Mouse (Mus musculus) megakaryocyte-erythroid progenitor cell, adult 5-6 weeks (primary cell): ENCODE results near the gene Klk9. TPM values are rescaled to one million over a fixed set of nuclear protein-coding genes. Genes with fewer than 3 reads are reported as not detected.

Experiments used
- ATAC-seq: replicated peaks from 2 replicates; pipeline ENCODE4 v1.8.0; 2016; ENCODE audit warnings: mild to moderate bottlenecking, inconsistent platforms; ENCODE audit not compliant: severe bottlenecking, poor library complexity, low FRiP score, low TSS enrichment
- total RNA-seq, 2 experiments: library from RNA; stranded (forward) in 1 of 2; stranded (reverse) in 1 of 2; fragments of 200-1000, 215-1000 nt in 1 of 2; fragments of >200 nt in 1 of 2; fragmentation: Nextera tagmentation in 1 of 2; gene quantifications; 2 replicates each; pipeline ENCODE4 v1.2.3; 2014 to 2017

Gene Klk9
- total RNA-seq, 2 experiments from 2014 or later: not detected

GRCm38 (mm10) chr7:43785286-43785685 is 6.4 kb upstream of the Klk9 start:
- no peak for ATAC-seq

DNA sequence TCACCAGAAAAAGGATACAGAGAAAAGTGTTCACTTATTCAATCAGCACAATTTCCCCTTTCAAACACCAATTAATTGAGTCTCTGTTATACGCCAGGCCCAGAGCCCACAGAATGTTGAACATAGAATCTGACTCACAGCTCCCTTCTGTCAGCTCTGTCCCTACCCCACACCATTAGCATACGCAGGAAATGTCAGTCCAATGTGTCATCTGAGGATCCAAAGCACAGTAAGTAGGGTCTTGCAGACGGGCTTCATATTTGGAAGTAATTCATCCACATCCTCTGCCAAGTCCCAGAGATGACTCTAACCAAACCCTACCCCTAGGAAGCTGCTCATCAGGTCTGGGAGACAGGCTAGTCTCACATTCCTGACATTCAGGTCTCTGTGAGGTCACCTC is 3.6 kb upstream of the Klk9 start:
- no peak for ATAC-seq

DNA sequence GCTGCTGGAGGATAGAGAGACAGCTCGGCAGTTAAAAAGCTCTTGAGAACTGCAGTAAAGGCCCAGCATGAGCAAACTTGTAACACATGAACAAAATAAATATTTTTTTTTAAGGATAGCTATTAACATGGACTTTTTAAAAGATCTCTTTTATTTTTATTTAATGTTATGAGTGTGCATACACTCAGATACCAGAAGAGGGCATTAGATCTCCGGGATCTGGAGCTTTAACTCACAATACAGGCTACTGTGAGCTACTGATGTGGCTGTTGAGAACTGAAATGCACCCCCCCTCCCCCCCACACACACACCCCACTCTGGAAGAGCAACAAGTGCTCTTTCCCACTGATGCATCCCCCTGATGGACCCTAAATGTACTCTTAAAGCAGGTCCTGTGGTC is 2.4 kb upstream of the Klk9 start:
- ATAC-seq: no peak

GRCm38 (mm10) chr7:43796355-43796754 is 4.7 kb downstream of the Klk9 start:
- no peak for ATAC-seq

DNA sequence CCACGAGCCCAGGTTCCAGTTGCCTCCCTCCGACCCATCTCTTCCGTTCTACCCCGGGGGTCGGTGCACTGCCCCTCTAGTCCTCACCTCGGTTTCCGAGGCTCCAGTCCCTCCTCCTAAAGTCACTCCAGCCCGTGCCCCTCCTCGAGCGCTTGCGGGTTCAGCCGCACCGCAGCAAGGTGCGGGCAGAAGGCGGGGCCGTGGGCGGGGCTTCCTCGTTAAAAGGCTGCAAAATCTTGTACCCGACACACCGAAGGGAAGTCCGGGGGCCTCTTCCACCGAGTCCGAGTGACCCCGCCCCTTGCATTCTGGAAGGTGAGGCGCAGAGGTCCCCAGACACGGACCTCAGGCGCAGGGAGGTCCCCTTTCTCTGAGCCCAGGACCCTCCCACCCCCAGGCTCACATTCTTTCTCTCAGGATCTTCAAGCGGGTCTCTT is 5.7 kb downstream of the Klk9 start, which contains the start of gene Klk8:
TSS of gene Klk8 (plus strand) at position 245 of the 437 bp plus-strand sequence.
- ATAC-seq: no peak

DNA sequence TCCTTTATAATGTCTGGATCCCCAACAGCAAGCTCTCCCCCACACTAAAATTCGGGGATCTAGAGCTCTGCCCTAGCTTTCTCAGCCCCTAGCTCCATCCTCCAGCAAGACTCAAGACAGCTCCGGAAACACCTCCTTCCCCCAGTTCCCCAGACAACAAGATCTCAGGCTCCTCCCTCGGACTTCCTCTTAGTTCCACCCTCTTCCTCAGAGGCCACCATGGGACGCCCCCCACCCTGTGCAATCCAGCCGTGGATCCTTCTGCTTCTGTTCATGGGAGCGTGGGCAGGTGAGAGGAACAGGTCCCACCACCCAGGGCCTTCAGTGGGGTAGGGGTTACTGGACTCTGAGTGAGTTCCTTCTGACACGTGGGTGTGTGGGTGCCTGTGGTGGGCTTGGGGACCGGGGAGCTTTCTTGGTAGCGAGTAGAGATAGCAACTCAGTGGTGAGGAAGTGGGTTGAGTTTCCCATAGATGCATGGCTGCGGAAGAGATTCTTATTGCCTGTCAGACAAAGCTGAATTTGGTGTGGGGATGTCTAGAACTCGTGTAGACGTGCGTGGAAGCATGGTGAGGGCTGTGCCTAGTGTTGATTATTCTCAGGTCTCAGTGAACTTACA is 6.3 kb downstream of the Klk9 start:
- no peak for ATAC-seq

GRCm38 (mm10) chr7:43799876-43800275 is 8.2 kb downstream of the Klk9 start:
- ATAC-seq: no peak

DNA sequence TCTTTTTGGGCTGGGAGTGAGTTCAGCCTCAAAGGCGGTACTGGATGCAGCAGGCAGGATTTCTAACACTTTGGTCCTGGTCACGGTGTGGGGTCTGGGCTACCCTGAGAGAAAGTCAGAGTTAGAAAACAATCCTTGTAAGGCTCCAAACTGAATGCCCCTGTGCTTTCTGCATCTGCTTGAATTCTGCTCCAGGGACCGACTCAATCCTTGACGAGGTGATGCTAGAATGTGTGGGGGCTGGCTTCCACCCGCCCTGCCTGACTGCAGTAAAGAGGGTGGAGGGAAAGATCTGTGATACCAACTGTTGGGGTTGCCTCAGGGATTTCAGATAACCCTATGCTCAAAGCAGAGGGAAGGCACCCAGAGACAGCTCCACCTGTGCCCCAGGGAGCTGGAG is 19.3 kb downstream of the Klk9 start, which contains the start of gene Klk7:
TSS of gene Klk7 (plus strand) at position 301 of the 400 bp plus-strand sequence.
- no peak for ATAC-seq

DNA sequence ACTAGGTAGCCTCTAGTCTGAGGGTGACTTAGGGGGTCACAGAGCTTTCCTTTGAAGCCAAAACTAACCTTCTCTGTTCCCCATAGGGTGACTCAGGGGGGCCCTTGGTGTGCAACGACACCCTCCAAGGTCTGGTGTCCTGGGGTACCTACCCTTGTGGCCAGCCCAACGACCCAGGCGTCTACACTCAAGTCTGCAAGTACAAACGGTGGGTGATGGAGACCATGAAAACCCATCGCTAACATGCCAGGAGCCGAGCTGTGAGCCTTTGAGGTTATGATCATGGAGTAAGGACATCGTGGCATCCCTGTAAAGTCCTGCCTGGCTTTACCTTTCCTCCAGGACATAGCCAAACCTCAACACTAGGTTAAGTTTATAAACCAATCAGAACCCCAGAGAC is 23.5 kb downstream of the Klk9 start:
- no peak for ATAC-seq

DNA sequence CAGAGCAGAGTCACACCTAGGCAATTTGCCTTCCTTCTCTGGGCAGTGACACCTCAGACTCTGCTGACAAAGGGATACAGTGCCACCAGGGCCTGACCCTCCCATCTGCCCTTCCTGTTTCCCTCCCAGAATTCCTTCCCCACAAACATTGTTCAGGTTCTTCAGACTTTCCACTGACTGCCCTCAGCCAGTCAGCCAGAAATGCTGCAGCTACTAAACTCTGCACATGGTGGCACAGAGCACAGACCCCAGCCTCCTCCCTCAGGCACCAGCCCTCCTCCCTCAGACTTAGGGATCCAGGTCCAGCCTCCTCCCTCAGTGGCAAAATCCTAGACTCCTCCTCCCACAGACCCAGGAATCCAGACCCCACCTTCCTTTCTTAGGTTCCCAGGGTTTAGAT is 25.1 kb downstream of the Klk9 start:
- ATAC-seq: no peak

- ATAC-seq: no peak
Observed at GRCm38 (mm10) chr7:43821581-43821980, 29.9 kb downstream of the Klk9 start.

DNA sequence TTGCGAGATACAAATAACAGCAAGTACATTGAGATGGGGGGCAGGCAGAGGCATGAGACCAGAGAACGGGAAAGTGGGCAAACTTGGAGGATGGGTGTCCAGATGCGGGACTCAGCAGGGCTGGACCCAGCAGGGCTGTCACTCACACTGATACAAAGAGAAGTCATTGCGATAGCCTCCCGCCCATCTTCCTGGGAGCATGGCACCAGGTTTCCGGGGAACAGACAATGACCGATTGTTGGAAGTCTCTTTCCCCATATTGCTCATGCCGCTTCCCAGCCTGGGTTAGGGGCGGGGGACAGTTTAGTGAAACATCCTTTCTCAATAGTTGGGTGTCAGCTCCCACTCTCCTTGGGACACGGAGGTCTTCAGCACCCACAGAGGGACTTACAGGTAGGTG is 32.5 kb downstream of the Klk9 start, which contains the start of gene Klk6:
TSS of gene Klk6 (plus strand) at position 301 of the 400 bp plus-strand sequence.
- no peak for ATAC-seq

DNA sequence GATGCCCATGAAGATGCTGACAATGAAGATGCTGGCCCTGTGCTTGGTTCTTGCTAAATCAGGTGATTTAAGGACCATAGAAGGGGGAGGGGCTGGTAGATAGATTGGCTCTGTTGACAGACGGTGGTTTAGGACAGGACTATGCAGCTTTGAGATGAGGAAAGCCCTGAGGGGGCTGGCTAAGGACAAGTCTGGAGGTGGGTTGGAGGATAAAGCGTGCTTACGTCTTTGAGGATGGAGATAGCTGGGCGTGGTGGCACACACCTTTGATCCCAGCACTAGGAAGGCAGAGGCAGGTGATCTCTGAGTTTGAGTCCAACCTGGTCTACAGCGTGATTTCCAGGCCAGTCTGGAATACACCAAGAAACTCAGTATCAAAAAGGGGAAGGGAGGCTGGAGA is 34.4 kb downstream of the Klk9 start:
- no peak for ATAC-seq

GRCm38 (mm10) chr7:43827706-43828105 is 36.0 kb downstream of the Klk9 start:
- no peak for ATAC-seq

- no peak for ATAC-seq
Observed at GRCm38 (mm10) chr7:43829006-43829405, 37.3 kb downstream of the Klk9 start.

GRCm38 (mm10) chr7:43841701-43842100 is 50.0 kb downstream of the Klk9 start, which contains the start of gene Klk5:
Gene Klk5, plus strand, starts transcription at chr7:43841971.
- no peak for ATAC-seq

GRCm38 (mm10) chr7:43843801-43844200 is 52.1 kb downstream of the Klk9 start:
- no peak for ATAC-seq

Other genes with a start within 250 kb of the Klk9 start
- 1.9 and 3.5 TPM in 2 replicates for gene Cd33, start 247.5 kb upstream of the Klk9 start, total RNA-seq (2014; fragmentation: Nextera tagmentation)
- gene Cd33, start 247.5 kb upstream of the Klk9 start, total RNA-seq (2017): 0.19 and 0.42 TPM in 2 replicates
- 1.0 and 1.2 TPM in 2 replicates for gene Zfp658, start 229.6 kb upstream of the Klk9 start, total RNA-seq (2014; fragmentation: Nextera tagmentation)
- 0.09 and 0.11 TPM in 2 replicates for gene Zfp658, start 229.6 kb upstream of the Klk9 start, total RNA-seq (2017)
- gene Zfp719, start 212.3 kb upstream of the Klk9 start, total RNA-seq (2014; fragmentation: Nextera tagmentation): 5.0 and 5.5 TPM in 2 replicates
- gene Zfp719, start 212.3 kb upstream of the Klk9 start, total RNA-seq (2017): 4.2 and 4.5 TPM in 2 replicates
- not detected in 2 replicates for gene Zfp819, start 184.7 kb upstream of the Klk9 start, total RNA-seq (2014; fragmentation: Nextera tagmentation)
- gene Zfp819, start 184.7 kb upstream of the Klk9 start, total RNA-seq (2017): not detected in 2 replicates
- gene Ceacam18, start 157.2 kb upstream of the Klk9 start, total RNA-seq (2014; fragmentation: Nextera tagmentation): not detected in 2 replicates
- not detected in 2 replicates for gene Ceacam18, start 157.2 kb upstream of the Klk9 start, total RNA-seq (2017)
- 0.84 TPM in 1 of 2 replicates, not detected in the other for gene Siglece, start 131.7 kb upstream of the Klk9 start, total RNA-seq (2014; fragmentation: Nextera tagmentation)
- gene Siglece, start 131.7 kb upstream of the Klk9 start, total RNA-seq (2017): 2.2 TPM in 1 of 2 replicates, not detected in the other
- 8.6 and 13.2 TPM in 2 replicates for gene Ctu1, start 119.9 kb upstream of the Klk9 start, total RNA-seq (2014; fragmentation: Nextera tagmentation)
- 5.3 and 8.8 TPM in 2 replicates for gene Ctu1, start 119.9 kb upstream of the Klk9 start, total RNA-seq (2017)
- gene Klk14, start 101.5 kb upstream of the Klk9 start, total RNA-seq (2014; fragmentation: Nextera tagmentation): not detected in 2 replicates
- gene Klk14, start 101.5 kb upstream of the Klk9 start, total RNA-seq (2017): not detected in 2 replicates
- not detected in 2 replicates for gene Klk13, start 79.3 kb upstream of the Klk9 start, total RNA-seq (2014; fragmentation: Nextera tagmentation)
- gene Klk13, start 79.3 kb upstream of the Klk9 start, total RNA-seq (2017): not detected in 2 replicates
- not detected in 2 replicates for gene Klk12, start 23.0 kb upstream of the Klk9 start, total RNA-seq (2014; fragmentation: Nextera tagmentation)
- not detected in 2 replicates for gene Klk12, start 23.0 kb upstream of the Klk9 start, total RNA-seq (2017)
- gene Klk11, start 17.3 kb upstream of the Klk9 start, total RNA-seq (2014; fragmentation: Nextera tagmentation): not detected in 2 replicates
- not detected in 2 replicates for gene Klk11, start 17.3 kb upstream of the Klk9 start, total RNA-seq (2017)
- not detected in 2 replicates for gene Klk10, start 10.9 kb upstream of the Klk9 start, total RNA-seq (2014; fragmentation: Nextera tagmentation)
- not detected in 2 replicates for gene Klk10, start 10.9 kb upstream of the Klk9 start, total RNA-seq (2017)
- 4.7 and 9.3 TPM in 2 replicates for gene Klk8, start 5.7 kb downstream of the Klk9 start, total RNA-seq (2014; fragmentation: Nextera tagmentation)
- gene Klk8, start 5.7 kb downstream of the Klk9 start, total RNA-seq (2017): 2.4 and 6.9 TPM in 2 replicates
- not detected in 2 replicates for gene Klk7, start 19.4 kb downstream of the Klk9 start, total RNA-seq (2014; fragmentation: Nextera tagmentation)
- gene Klk7, start 19.4 kb downstream of the Klk9 start, total RNA-seq (2017): not detected in 2 replicates
- not detected in 2 replicates for gene Klk6, start 32.6 kb downstream of the Klk9 start, total RNA-seq (2014; fragmentation: Nextera tagmentation)
- not detected in 2 replicates for gene Klk6, start 32.6 kb downstream of the Klk9 start, total RNA-seq (2017)
- gene Klk5, start 50.1 kb downstream of the Klk9 start, total RNA-seq (2014; fragmentation: Nextera tagmentation): not detected in 2 replicates
- gene Klk5, start 50.1 kb downstream of the Klk9 start, total RNA-seq (2017): not detected in 2 replicates
- not detected in 2 replicates for gene Klk4, start 89.3 kb downstream of the Klk9 start, total RNA-seq (2014; fragmentation: Nextera tagmentation)
- not detected in 2 replicates for gene Klk4, start 89.3 kb downstream of the Klk9 start, total RNA-seq (2017)
- not detected in 2 replicates for gene Klk15, start 141.8 kb downstream of the Klk9 start, total RNA-seq (2014; fragmentation: Nextera tagmentation)
- not detected in 2 replicates for gene Klk15, start 141.8 kb downstream of the Klk9 start, total RNA-seq (2017)
- not detected in 2 replicates for gene Klk1b8, start 158.8 kb downstream of the Klk9 start, total RNA-seq (2014; fragmentation: Nextera tagmentation)
- not detected in 2 replicates for gene Klk1b8, start 158.8 kb downstream of the Klk9 start, total RNA-seq (2017)
- not detected in 2 replicates for gene Klk1b1, start 174.9 kb downstream of the Klk9 start, total RNA-seq (2014; fragmentation: Nextera tagmentation)
- gene Klk1b1, start 174.9 kb downstream of the Klk9 start, total RNA-seq (2017): not detected in 2 replicates
- gene Klk1b9, start 184.2 kb downstream of the Klk9 start, total RNA-seq (2014; fragmentation: Nextera tagmentation): not detected in 2 replicates
- gene Klk1b9, start 184.2 kb downstream of the Klk9 start, total RNA-seq (2017): not detected in 2 replicates
- gene Klk1b11, start 204.0 kb downstream of the Klk9 start, total RNA-seq (2014; fragmentation: Nextera tagmentation): not detected in 2 replicates
- not detected in 2 replicates for gene Klk1b11, start 204.0 kb downstream of the Klk9 start, total RNA-seq (2017)
- gene Klk1b26, start 220.3 kb downstream of the Klk9 start, total RNA-seq (2014; fragmentation: Nextera tagmentation): not detected in 2 replicates
- not detected in 2 replicates for gene Klk1b26, start 220.3 kb downstream of the Klk9 start, total RNA-seq (2017)